Mouse (Mus musculus) kidney, adult 8-10 months (tissue): ENCODE measurements at regions not wholly inside any gene's neighbourhood (a gene's known extent, or its start where the extent isn't known, plus 50 kb on each side); places are given as distances from the start of the nearest gene placed in this dataset.

Experiments
- DNase-seq, 2 experiments: peaks; one replicate each; pipeline ENCODE4 v3.0.0; 2022

DNA sequence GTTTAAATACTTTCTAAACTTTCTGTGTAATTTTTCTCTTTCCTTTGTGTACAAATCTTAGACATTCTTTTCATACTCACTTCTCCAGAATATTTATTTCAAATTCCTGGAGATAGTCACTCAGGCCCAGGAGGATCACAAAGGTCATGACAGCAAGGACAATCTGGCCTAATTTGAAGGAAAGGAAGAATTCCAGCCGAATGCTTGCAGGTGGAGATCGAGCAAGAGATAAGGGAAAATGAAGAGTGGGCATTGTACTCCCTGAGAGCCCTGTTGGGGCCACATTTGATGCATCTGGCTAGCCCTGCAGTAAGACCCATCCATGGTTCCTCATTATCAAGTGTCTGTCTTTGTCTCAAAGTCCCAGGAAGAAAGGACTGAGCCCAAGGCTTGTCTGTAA lies 66.0 kb upstream of the Jazf1 start:
- no peak for DNase-seq

- no peak for DNase-seq
Measured at GRCm38 (mm10) chr6:53130717-53131330, 62.4 kb upstream of the Jazf1 start.

DNA sequence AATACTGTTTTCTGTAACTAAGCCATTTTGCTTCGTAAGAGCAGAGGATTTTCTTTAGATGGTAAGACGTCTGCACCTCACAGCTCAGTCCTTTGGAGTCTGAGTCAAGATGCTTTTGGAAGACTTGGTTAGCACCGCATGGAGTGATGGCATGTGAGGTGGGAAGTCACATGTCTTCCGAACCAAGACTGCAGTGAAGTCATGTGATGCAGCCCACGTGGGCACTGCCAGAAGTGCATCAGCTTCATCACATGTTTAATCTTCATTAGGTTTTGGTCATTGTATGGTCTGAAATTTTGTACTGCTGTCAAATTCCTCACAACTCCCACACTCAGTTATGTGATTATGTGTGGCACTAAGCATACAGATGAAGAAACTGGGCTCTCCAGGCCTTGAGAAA lies 58.3 kb upstream of the Jazf1 start:
- no peak for DNase-seq

GRCm38 (mm10) chr6:53124800-53125450 lies 56.5 kb upstream of the Jazf1 start:
- DNase-seq = no peak

GRCm38 (mm10) chr6:53120385-53120784 lies 52.0 kb upstream of the Jazf1 start:
- DNase-seq = no peak
